Mouse (Mus musculus) hindbrain, embryonic 10.5 days (tissue): ENCODE data around the gene Tex44. TPM values are rescaled to one million over a fixed set of nuclear protein-coding genes. Genes with fewer than 3 reads are reported as not detected.
A peak's percentile ranks its signal among the peaks of the same experiment; 100 is the strongest.

Experiments used
- DNase-seq: peaks from one replicate; pipeline ENCODE4 v3.0.0-alpha.2; 2017; ENCODE audit warnings: low spot score
- H3K27ac ChIP-seq: fragments of 300-500 bp; sonication (generic); 2 replicates; pipeline ENCODE4 v1.5.1; 2016; ENCODE audit warnings: mild to moderate bottlenecking, moderate library complexity
- H3K27me3 ChIP-seq: fragments of 300-500 bp; sonication (generic); 2 replicates; pipeline ENCODE4 v1.6.1; 2016; ENCODE audit warnings: mild to moderate bottlenecking; ENCODE audit not compliant: poor library complexity, insufficient read depth, severe bottlenecking
- H3K36me3 ChIP-seq: fragments of 300-500 bp; sonication (generic); 2 replicates; pipeline ENCODE4 v1.6.1; 2016; ENCODE audit warnings: mild to moderate bottlenecking, moderate library complexity
- H3K4me1 ChIP-seq: fragments of 300-500 bp; sonication (generic); replicated peaks from 2 replicates; pipeline ENCODE4 v1.6.1; 2016; ENCODE audit warnings: mild to moderate bottlenecking
- H3K4me3 ChIP-seq: fragments of 300-500 bp; sonication (generic); 2 replicates; pipeline ENCODE4 v1.5.1; 2016; ENCODE audit warnings: mild to moderate bottlenecking, moderate library complexity
- H3K9me3 ChIP-seq: fragments of 300-500 bp; sonication (generic); 2 replicates; pipeline ENCODE4 v1.6.1; 2016; ENCODE audit warnings: mild to moderate bottlenecking, moderate library complexity
- WGBS: fragments of 180-500 bp; shearing (Covaris S2); methylation state at CpG from one replicate; pipeline ENCODE4 v1.1.7; 2016; 5-methylcytosine and 5-hydroxymethylcytosine counted together
- polyA plus RNA-seq: library from polyadenylated mRNA; unstranded; fragments of >200 nt; fragmentation: Nextera tagmentation; extraction: Ambion mirVana; gene quantifications from 2 replicates; pipeline ENCODE4 v1.2.1, GENCODE M21; 2016

The Tex44 gene
- polyA plus RNA-seq, 1 experiment from 2014 or later = not detected

- no peaks in the 10 kb centered on the region for H3K9me3 ChIP-seq
- DNase-seq = peak; percentile 64
- H3K36me3 ChIP-seq = no peaks in the 10 kb centered on the region
- peak overlapping the region; percentile 31 for H3K4me3 ChIP-seq
- WGBS = 12% methylated on average over 11 of the region's 11 CpGs
- no peaks in the 10 kb centered on the region for H3K27me3 ChIP-seq
- peak overlapping the region; percentile 88 for H3K27ac ChIP-seq
- H3K4me1 ChIP-seq = peaks cover 37% of the 10 kb centered on the region
These were observed 1.1 kb upstream of the Tex44 start for GRCm38 (mm10) chr1:86424835-86425547.

- H3K9me3 ChIP-seq = no peaks in the 10 kb centered on the region
- WGBS = 44% methylated on average over 2 of the region's 2 CpGs
- peaks cover 37% of the 10 kb centered on the region for H3K4me1 ChIP-seq
- DNase-seq = peak; percentile 78
- H3K27me3 ChIP-seq = no peaks in the 10 kb centered on the region
- no peaks in the 10 kb centered on the region for H3K36me3 ChIP-seq
- H3K4me3 ChIP-seq = no peak overlapping the region
- peak overlapping the region; percentile 50; the same call in 1 of the 2 replicates for H3K27ac ChIP-seq
These were observed 3.9 kb downstream of the Tex44 start for GRCm38 (mm10) chr1:86430056-86430455.

- no peaks in the 10 kb centered on the region for H3K36me3 ChIP-seq
- H3K27me3 ChIP-seq = no peaks in the 10 kb centered on the region
- H3K4me1 ChIP-seq = peaks cover 58% of the 10 kb centered on the region
- H3K4me3 ChIP-seq = no peak overlapping the region
- 87% methylated on average over 4 of the region's 4 CpGs for WGBS
- no peak for DNase-seq
- peak overlapping the region; percentile 100 for H3K27ac ChIP-seq
- no peaks in the 10 kb centered on the region for H3K9me3 ChIP-seq
These were observed 6.6 kb downstream of the Tex44 start for GRCm38 (mm10) chr1:86432778-86433177.

- Histone ChIP-seq H3K9me3 (no peaks in the 10 kb centered on the region), H3K4me1 (peaks cover 64% of the 10 kb centered on the region), H3K4me3 (0 out of 2 replicates have a peak overlapping the region, but pooled peaks have one; percentile 55), H3K36me3 (no peaks in the 10 kb centered on the region), H3K27ac (peak overlapping the region; percentile 100), H3K27me3 (no peaks in the 10 kb centered on the region)
- WGBS = 82% methylated on average over 7 of the region's 7 CpGs
- DNase-seq = no peak
These were observed 7.2 kb downstream of the Tex44 start for GRCm38 (mm10) chr1:86433359-86433758.

- Histone ChIP-seq H3K27ac (peak overlapping the region; percentile 100), H3K27me3 (peaks cover 4% of the 10 kb centered on the region; the same call in 1 of the 2 replicates), H3K4me3 (peak overlapping the region; percentile 55), H3K36me3 (no peaks in the 10 kb centered on the region), H3K4me1 (peaks cover 66% of the 10 kb centered on the region), H3K9me3 (no peaks in the 10 kb centered on the region)
- 3% methylated on average over 12 of the region's 12 CpGs for WGBS
- DNase-seq = no peak
These were observed 7.9 kb downstream of the Tex44 start for GRCm38 (mm10) chr1:86434001-86434400.

- DNase-seq = peak; percentile 100
- H3K36me3 ChIP-seq = no peaks in the 10 kb centered on the region
- peaks cover 4% of the 10 kb centered on the region; the same call in 1 of the 2 replicates for H3K27me3 ChIP-seq
- WGBS = 3% methylated on average over 46 of the region's 46 CpGs
- H3K4me3 ChIP-seq = peak overlapping the region; percentile 55
- peaks cover 70% of the 10 kb centered on the region for H3K4me1 ChIP-seq
- H3K9me3 ChIP-seq = no peaks in the 10 kb centered on the region
- peak overlapping the region; percentile 100 for H3K27ac ChIP-seq
These were observed 8.5 kb downstream of the Tex44 start for GRCm38 (mm10) chr1:86434439-86435201.

- H3K4me3 ChIP-seq = peak overlapping the region; percentile 55
- peak overlapping the region; percentile 100 for H3K27ac ChIP-seq
- 22% methylated on average over 13 of the region's 13 CpGs for WGBS
- H3K27me3 ChIP-seq = peaks cover 4% of the 10 kb centered on the region; the same call in 1 of the 2 replicates
- H3K36me3 ChIP-seq = no peaks in the 10 kb centered on the region
- peaks cover 75% of the 10 kb centered on the region for H3K4me1 ChIP-seq
- H3K9me3 ChIP-seq = no peaks in the 10 kb centered on the region
- peak; percentile 64 for DNase-seq
These were observed 9.2 kb downstream of the Tex44 start for GRCm38 (mm10) chr1:86435302-86435821.

- Histone ChIP-seq H3K27ac (peak overlapping the region; percentile 100), H3K27me3 (peaks cover 4% of the 10 kb centered on the region; the same call in 1 of the 2 replicates), H3K36me3 (no peaks in the 10 kb centered on the region), H3K4me1 (peaks cover 96% of the 10 kb centered on the region), H3K4me3 (no peak overlapping the region), H3K9me3 (no peaks in the 10 kb centered on the region)
- 75% methylated on average over 9 of the region's 9 CpGs for WGBS
- no peak for DNase-seq
These were observed 11.3 kb downstream of the Tex44 start for GRCm38 (mm10) chr1:86437219-86438013.

GRCm38 (mm10) chr1:86438014-86438319 is 11.8 kb downstream of the Tex44 start:
- H3K4me1 ChIP-seq = peaks cover 96% of the 10 kb centered on the region

GRCm38 (mm10) chr1:86438501-86438900 is 12.4 kb downstream of the Tex44 start:
- WGBS = 80% methylated on average over 2 of the region's 2 CpGs
- Histone ChIP-seq H3K9me3 (no peaks in the 10 kb centered on the region), H3K27ac (peak overlapping the region; percentile 100), H3K27me3 (peaks cover 4% of the 10 kb centered on the region; the same call in 1 of the 2 replicates), H3K36me3 (no peaks in the 10 kb centered on the region), H3K4me1 (peaks cover 96% of the 10 kb centered on the region), H3K4me3 (no peak overlapping the region)
- peak; percentile 18 for DNase-seq

More at GRCm38 (mm10) chr1:86438014-86438319, 11.8 kb downstream of the Tex44 start:
- Histone ChIP-seq H3K27ac (peak overlapping the region; percentile 100), H3K36me3 (no peaks in the 10 kb centered on the region), H3K27me3 (peaks cover 4% of the 10 kb centered on the region; the same call in 1 of the 2 replicates), H3K9me3 (no peaks in the 10 kb centered on the region), H3K4me3 (no peak overlapping the region)
- 81% methylated on average over 6 of the region's 6 CpGs for WGBS
- DNase-seq = no peak

GRCm38 (mm10) chr1:86439487-86440170 is 13.5 kb downstream of the Tex44 start:
- no peak overlapping the region for H3K4me3 ChIP-seq
- WGBS = 32% methylated on average over 8 of the region's 8 CpGs
- peak; percentile 6 for DNase-seq
- H3K36me3 ChIP-seq = no peaks in the 10 kb centered on the region
- peaks cover 91% of the 10 kb centered on the region for H3K4me1 ChIP-seq
- H3K27me3 ChIP-seq = peaks cover 4% of the 10 kb centered on the region; the same call in 1 of the 2 replicates
- no peaks in the 10 kb centered on the region for H3K9me3 ChIP-seq
- peak overlapping the region; percentile 100 for H3K27ac ChIP-seq
